Mouse (Mus musculus) thymus, adult 2 months (tissue): ENCODE data around the gene Card11. TPM values are rescaled to one million over a fixed set of nuclear protein-coding genes. Genes with fewer than 3 reads are reported as not detected.

Source experiments
- DNase-seq: peaks from one replicate; pipeline ENCODE4 v3.0.0; 2021
- H3K27ac ChIP-seq: fragments of 200-500 bp; 2 replicates; pipeline ENCODE4 v1.5.1; 2012; ENCODE audit warnings: low read length, control low read depth; ENCODE audit not compliant: control insufficient read depth, insufficient read depth
- H3K27me3 ChIP-seq: fragments of 200-500 bp; 2 replicates; pipeline ENCODE4 v1.6.1; 2012; ENCODE audit warnings: mild to moderate bottlenecking, low read length, moderate library complexity, mixed read lengths; ENCODE audit not compliant: control insufficient read depth, insufficient read depth
- H3K36me3 ChIP-seq: fragments of 200-500 bp; 2 replicates; pipeline ENCODE4 v1.6.1; 2012; ENCODE audit warnings: mild to moderate bottlenecking, low read length, moderate library complexity; ENCODE audit not compliant: control insufficient read depth, insufficient read depth
- H3K4me1 ChIP-seq: fragments of 200-500 bp; replicated peaks from 2 replicates; pipeline ENCODE4 v1.6.1; 2012; ENCODE audit warnings: low read length; ENCODE audit not compliant: control insufficient read depth, insufficient read depth
- H3K4me3 ChIP-seq: fragments of 200-500 bp; 2 replicates; pipeline ENCODE4 v1.5.1; 2012; ENCODE audit warnings: mild to moderate bottlenecking, low read length, control low read depth, moderate library complexity; ENCODE audit not compliant: control insufficient read depth, insufficient read depth
- CTCF ChIP-seq: fragments of 200-500 bp; IDR thresholded peaks from 2 replicates; pipeline ENCODE4 v1.5.1; 2012; ENCODE audit warnings: mild to moderate bottlenecking, control low read depth, low read length, moderate library complexity, borderline replicate concordance; ENCODE audit not compliant: control insufficient read depth, poor library complexity, insufficient read depth; ENCODE audit errors: extremely low read depth
- POLR2A ChIP-seq: fragments of 200-500 bp; IDR thresholded peaks from 2 replicates; pipeline ENCODE4 v1.6.1; 2012; ENCODE audit warnings: mild to moderate bottlenecking, low read length, control low read depth, moderate library complexity; ENCODE audit not compliant: control insufficient read depth, poor library complexity, insufficient read depth; ENCODE audit errors: extremely low read depth
- WGBS: fragments of 180-500 bp; shearing (Covaris S2); methylation state at CpG from one replicate; pipeline ENCODE4 v1.1.7; 2018; 5-methylcytosine and 5-hydroxymethylcytosine counted together
- polyA plus RNA-seq: library from polyadenylated mRNA; depleted of rRNA; stranded (reverse); fragments of >200 nt; gene quantifications from 2 replicates; pipeline ENCODE4 v1.2.3, GENCODE M21; 2012

Card11 gene
- polyA plus RNA-seq, 1 experiment = 51.2 TPM

- TF ChIP-seq CTCF (peak; percentile 45; the same call in 1 of the 2 replicates), POLR2A (no peak)
- peaks cover 12% of the 10 kb centered on the region for H3K4me1 ChIP-seq
- no peaks in the 10 kb centered on the region; the same call in 1 of the 2 replicates for H3K27me3 ChIP-seq
- H3K27ac ChIP-seq = no peak overlapping the region
- DNase-seq = no peak
- peaks cover 52% of the 10 kb centered on the region for H3K36me3 ChIP-seq
- H3K4me3 ChIP-seq = no peak overlapping the region
- 90% methylated on average over 6 of the region's 6 CpGs for WGBS
Observed at GRCm38 (mm10) chr5:140878644-140879043, 121.7 kb downstream of the Card11 start.

- no peaks in the 10 kb centered on the region for H3K27me3 ChIP-seq
Observed at GRCm38 (mm10) chr5:140873736-140874307, 126.6 kb downstream of the Card11 start.

DNA sequence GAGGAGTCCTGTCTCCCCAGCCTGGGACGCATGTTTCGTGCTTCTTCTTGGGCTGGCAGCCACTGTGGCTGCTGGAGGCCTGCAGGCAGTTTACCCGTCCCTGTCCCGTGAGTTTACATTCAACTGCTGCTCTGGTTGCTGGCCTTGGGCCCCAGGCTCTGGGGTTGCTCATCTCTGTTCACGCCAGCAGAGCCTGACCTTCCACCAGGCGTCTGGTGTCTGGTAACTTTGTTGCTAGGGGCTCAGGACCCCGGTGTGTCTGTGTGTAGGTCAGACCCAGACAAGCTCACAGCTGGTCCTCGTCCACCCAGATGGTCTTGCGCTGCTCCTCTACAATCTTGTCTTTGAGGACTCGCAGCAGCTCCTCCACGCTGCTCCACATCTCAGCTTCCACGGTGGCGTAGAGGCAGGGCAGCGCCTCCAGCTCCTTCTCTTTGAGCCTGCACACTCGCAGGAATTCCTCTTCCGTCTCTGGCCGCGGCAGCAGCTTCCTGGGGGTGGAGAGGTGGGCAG lies 127.3 kb downstream of the Card11 start:
- no peak; the same call in 1 of the 2 replicates for TF ChIP-seq CTCF
- TF ChIP-seq POLR2A = no peak
- 24% methylated on average over 18 of the region's 18 CpGs for WGBS
- Histone ChIP-seq H3K4me3 (no peak overlapping the region), H3K27me3 (no peaks in the 10 kb centered on the region), H3K4me1 (peaks cover 48% of the 10 kb centered on the region), H3K27ac (peak overlapping the region; percentile 78), H3K36me3 (peaks cover 8% of the 10 kb centered on the region; the same call in 1 of the 2 replicates)
- DNase-seq = no peak

More at GRCm38 (mm10) chr5:140873736-140874307, 126.6 kb downstream of the Card11 start:
- no peak overlapping the region for H3K4me3 ChIP-seq
- DNase-seq = no peak
- peaks cover 48% of the 10 kb centered on the region for H3K4me1 ChIP-seq
- H3K27ac ChIP-seq = peak overlapping the region; percentile 78; the same call in 1 of the 2 replicates
- TF ChIP-seq CTCF = no peak
- TF ChIP-seq POLR2A = no peak
- H3K36me3 ChIP-seq = peaks cover 11% of the 10 kb centered on the region
- WGBS = 59% methylated on average over 6 of the region's 6 CpGs

DNA sequence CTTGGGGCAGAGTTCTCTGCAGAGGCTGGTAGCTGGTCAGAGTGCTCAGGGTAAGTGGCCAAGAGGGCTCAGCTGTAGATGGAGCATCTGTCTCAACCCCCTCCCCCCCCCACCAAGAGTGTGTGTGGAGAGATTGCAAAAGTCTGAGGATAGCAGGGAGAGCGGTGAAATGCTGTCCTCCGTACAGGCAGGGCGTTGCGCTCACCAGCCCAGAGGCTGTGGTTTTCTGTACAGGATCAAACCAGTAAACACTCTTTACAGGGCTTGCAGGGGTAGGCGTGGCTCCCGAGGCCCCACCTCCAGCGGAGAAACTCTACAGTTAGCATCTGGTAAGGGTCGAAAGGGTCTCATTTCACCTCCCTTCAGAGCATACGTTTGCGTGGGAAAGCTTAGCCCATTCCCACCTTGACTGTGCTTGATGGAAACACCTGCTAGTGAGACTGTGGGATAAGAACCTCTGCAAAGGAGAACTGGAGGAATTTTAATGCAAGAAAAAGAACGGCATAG lies 127.8 kb downstream of the Card11 start:
- H3K27me3 ChIP-seq = no peaks in the 10 kb centered on the region
- DNase-seq = peak; percentile 77
- peaks cover 48% of the 10 kb centered on the region for H3K4me1 ChIP-seq
- peak overlapping the region; percentile 23; the same call in 1 of the 2 replicates for H3K4me3 ChIP-seq
- TF ChIP-seq POLR2A = no peak
- TF ChIP-seq CTCF = no peak
- peak overlapping the region; percentile 78 for H3K27ac ChIP-seq
- H3K36me3 ChIP-seq = peaks cover 8% of the 10 kb centered on the region; the same call in 1 of the 2 replicates
- 10% methylated on average over 11 of the region's 11 CpGs for WGBS

DNA sequence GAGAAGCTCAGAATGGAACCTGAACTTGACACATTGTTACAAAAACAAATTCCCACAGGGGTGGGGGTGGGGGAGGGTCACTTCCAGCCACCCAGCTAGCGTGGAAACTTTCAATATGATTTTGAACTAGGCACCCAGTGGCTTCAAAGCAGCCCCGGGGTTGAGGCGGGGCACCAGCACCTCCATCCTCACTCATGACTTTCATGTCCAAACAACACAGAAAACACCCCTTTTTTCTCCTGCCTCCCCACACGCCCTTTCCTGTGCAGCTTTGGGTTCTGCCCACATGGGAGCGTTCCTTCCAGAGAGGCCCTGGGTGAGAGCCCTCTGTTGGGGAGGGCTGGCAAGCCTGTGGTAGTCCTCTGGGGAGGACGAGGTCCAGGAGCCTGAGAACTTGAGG lies 129.1 kb downstream of the Card11 start:
- no peak for TF ChIP-seq CTCF
- TF ChIP-seq POLR2A = no peak
- H3K27ac ChIP-seq = peak overlapping the region; percentile 78; the same call in 1 of the 2 replicates
- peaks cover 48% of the 10 kb centered on the region for H3K4me1 ChIP-seq
- no peaks in the 10 kb centered on the region for H3K27me3 ChIP-seq
- no peak overlapping the region for H3K4me3 ChIP-seq
- DNase-seq = peak; percentile 50
- 7% methylated on average over 6 of the region's 6 CpGs for WGBS
- H3K36me3 ChIP-seq = peaks cover 2% of the 10 kb centered on the region; the same call in 1 of the 2 replicates

DNA sequence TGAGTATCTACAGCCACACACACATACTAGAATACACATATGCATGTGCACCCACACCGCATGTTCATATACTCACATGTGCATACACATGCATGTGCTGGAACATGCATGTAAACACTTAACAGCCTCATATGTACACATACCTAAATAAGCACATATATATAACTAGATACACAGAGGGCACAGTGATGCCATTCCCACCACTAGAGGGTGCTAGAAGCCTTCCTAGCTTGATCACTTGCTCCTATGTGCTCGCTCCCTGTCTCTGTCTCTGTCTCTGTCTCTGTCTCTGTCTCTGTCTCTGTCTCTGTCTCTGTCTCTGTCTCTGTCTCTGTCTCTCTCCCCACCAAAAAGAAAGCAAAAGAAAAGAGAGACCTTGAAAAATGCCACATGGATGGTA lies 131.3 kb downstream of the Card11 start:
- H3K4me1 ChIP-seq = peaks cover 42% of the 10 kb centered on the region
- H3K4me3 ChIP-seq = no peak overlapping the region
- WGBS = 50% methylated on average over 2 of the region's 2 CpGs
- TF ChIP-seq POLR2A (no peak), CTCF (no peak)
- H3K27ac ChIP-seq = no peak overlapping the region
- no peaks in the 10 kb centered on the region for H3K27me3 ChIP-seq
- no peaks in the 10 kb centered on the region; the same call in 1 of the 2 replicates for H3K36me3 ChIP-seq
- peak; percentile 68 for DNase-seq
